Mouse (Mus musculus) small intestine, adult 2 months (tissue): Measurements from ENCODE around the gene AY358078.

ENCODE experiments used
- CTCF ChIP-seq: fragments of 200-500 bp; IDR thresholded peaks from 2 replicates; pipeline ENCODE4 v1.5.1; 2012; ENCODE audit warnings: low read depth, mild to moderate bottlenecking, control low read depth, inconsistent platforms, low read length, moderate library complexity, mixed read lengths; ENCODE audit not compliant: insufficient replicate concordance, insufficient read length; ENCODE audit errors: extremely low read depth
- POLR2A ChIP-seq: fragments of 200-500 bp; IDR thresholded peaks from 2 replicates; pipeline ENCODE4 v1.6.1; 2012; ENCODE audit warnings: low read depth, mild to moderate bottlenecking, control low read depth, inconsistent platforms, low read length, moderate library complexity

- TF ChIP-seq CTCF = no peak
- TF ChIP-seq POLR2A = no peak
Observed at GRCm38 (mm10) chr14:51777791-51778190, 22.1 kb upstream of the AY358078 start.
